Mouse (Mus musculus) CH12.LX (cell line): ENCODE data around the gene Limd1.
A peak's percentile ranks its signal among the peaks of the same experiment; 100 is the strongest.

Experiments used
- BHLHE40 ChIP-seq: IDR thresholded peaks from 2 replicates; pipeline ENCODE4 v1.6.1; 2011; ENCODE audit warnings: mild to moderate bottlenecking, low read depth, low read length, improper control_type of control experiment
- CHD1 ChIP-seq: IDR thresholded peaks from 2 replicates; pipeline ENCODE4 v1.6.1; 2012; ENCODE audit warnings: low read depth, low read length, improper control_type of control experiment, inconsistent platforms
- CTCF ChIP-seq, 2 experiments: IDR thresholded peaks in 1 of 2; conservative IDR thresholded peaks in 1 of 2; 2 replicates each; pipeline ENCODE4 v1.5.1; 2011 to 2012; ENCODE audit warnings: low read depth in 2 of 2, low read length in 2 of 2, improper control_type of control experiment in 1 of 2, inconsistent platforms in 1 of 2, mild to moderate bottlenecking in 1 of 2, moderate library complexity in 1 of 2
- E2F4 ChIP-seq: IDR thresholded peaks from 2 replicates; pipeline ENCODE4 v1.6.1; 2011; ENCODE audit warnings: low read depth, low read length, improper control_type of control experiment; ENCODE audit not compliant: insufficient replicate concordance
- IRF4 ChIP-seq: IDR thresholded peaks from 2 replicates; pipeline ENCODE4 v1.6.1; 2014; ENCODE audit warnings: low read depth, mild to moderate bottlenecking, inconsistent platforms, low read length, improper control_type of control experiment
- JUND ChIP-seq: conservative IDR thresholded peaks from 2 replicates; pipeline ENCODE4 v1.6.1; 2011; ENCODE audit warnings: low read depth, low read length, improper control_type of control experiment
- KAT2A ChIP-seq: IDR thresholded peaks from 2 replicates; pipeline ENCODE4 v1.6.1; 2012; ENCODE audit warnings: low read length, improper control_type of control experiment, inconsistent platforms; ENCODE audit not compliant: insufficient replicate concordance
- NRF1 ChIP-seq: IDR thresholded peaks from 2 replicates; pipeline ENCODE4 v1.6.1; 2014; ENCODE audit warnings: low read depth, mild to moderate bottlenecking, inconsistent platforms, low read length, improper control_type of control experiment, moderate library complexity
- POLR2A ChIP-seq: IDR thresholded peaks from 2 replicates; pipeline ENCODE4 v1.6.1; 2011; ENCODE audit warnings: low read depth, mild to moderate bottlenecking, improper control_type of control experiment, low read length
- TBP ChIP-seq: conservative IDR thresholded peaks from 2 replicates; pipeline ENCODE4 v1.6.1; 2011; ENCODE audit warnings: low read depth, low read length, improper control_type of control experiment

DNA sequence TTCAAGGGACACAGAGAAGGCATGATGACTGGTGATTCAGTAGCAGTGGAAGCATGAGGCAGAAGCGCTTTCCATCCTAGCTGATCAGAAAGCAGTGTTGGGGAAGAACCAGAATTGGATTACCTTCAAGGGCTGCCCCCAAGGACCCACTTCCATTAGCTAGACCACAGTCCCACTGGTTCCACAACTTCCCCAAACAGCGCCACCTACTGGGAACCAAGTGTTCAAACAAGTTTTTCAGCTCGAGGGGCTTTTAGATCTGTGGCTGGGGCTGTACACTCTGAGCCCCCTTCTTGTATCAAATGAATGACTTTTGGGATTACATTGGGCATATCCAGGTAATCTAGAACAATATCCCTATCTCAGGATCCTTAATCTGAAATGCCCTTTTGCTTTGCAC, 45.2 kb downstream of the Limd1 start:
- peak; percentile 63 to 71 for TF ChIP-seq CTCF (conservative IDR thresholded peaks at IDR 0.05 in 1 of 2, IDR thresholded peaks at IDR 0.05 in 1 of 2; ENCODE audit: low read depth in 2 of 2, low read length in 2 of 2)
- no peak for TF ChIP-seq POLR2A
- no peak for TF ChIP-seq JUND
- no peak for TF ChIP-seq IRF4
- no peak for TF ChIP-seq NRF1
- TF ChIP-seq BHLHE40 = no peak
- TF ChIP-seq TBP = no peak
- no peak for TF ChIP-seq E2F4
- TF ChIP-seq CHD1 = no peak
- TF ChIP-seq KAT2A = no peak
